Mouse (Mus musculus): ENCODE results near the gene Akr1c6.
"Not testable (repeated sequence)": the region's sequence is repeated elsewhere in the genome, so short reads cannot be mapped to it uniquely, and the experiment has no call there.

The Akr1c6 gene

DNA sequence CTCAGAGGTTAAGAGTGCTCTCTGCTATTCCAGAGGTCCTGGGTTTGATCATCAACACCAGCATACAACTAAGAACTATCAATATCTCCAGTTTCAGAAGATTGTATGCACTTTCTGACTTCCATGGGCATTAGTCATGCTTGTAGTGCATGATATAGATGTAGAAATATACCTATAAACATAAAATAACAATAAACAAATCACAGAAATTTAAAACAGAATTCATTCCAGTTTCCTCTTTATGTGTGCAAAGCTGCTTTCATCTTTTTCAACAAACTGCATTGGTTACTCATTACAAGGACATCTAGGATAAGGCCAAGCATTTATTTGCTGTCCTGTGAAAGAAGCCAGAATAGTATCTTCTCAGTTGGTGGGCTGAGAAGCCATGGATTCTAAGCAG lies at the start of gene Akr1c6:
Gene Akr1c6 (plus strand): TSS at position 301 of the 400 bp plus-strand sequence.
- no peak for DNase-seq (ENCODE audit: extremely low spot score, low spot score)

DNA sequence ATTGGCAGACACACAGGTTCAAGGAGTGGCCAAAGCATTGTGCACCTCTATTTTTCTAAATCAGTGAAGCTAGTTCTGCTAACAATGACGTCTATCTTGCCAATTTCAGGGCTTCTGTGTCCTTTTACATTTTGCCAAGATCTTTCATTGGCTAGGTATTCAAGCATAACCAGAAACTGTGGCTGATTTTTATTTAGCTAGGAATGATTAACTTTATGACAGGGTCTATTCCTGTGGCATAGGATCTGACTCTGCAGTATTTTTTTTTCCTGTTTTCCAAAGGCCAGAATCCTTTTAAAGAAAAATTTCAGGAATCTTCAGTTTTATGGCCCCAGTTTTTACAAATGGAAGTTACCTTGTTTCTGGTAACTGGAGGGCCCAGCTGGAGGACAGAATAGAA lies 49.2 kb upstream of the Akr1c6 start:
- DNase-seq (ENCODE audit: extremely low spot score, low spot score) = no peak

GRCm38 (mm10) chr13:4385541-4385940 lies 48.6 kb upstream of the Akr1c6 start:
- no peak for DNase-seq (ENCODE audit: extremely low spot score, low spot score)

- no peak for DNase-seq (ENCODE audit: extremely low spot score, low spot score)
Observed at GRCm38 (mm10) chr13:4388762-4389446, 45.2 kb upstream of the Akr1c6 start.

DNA sequence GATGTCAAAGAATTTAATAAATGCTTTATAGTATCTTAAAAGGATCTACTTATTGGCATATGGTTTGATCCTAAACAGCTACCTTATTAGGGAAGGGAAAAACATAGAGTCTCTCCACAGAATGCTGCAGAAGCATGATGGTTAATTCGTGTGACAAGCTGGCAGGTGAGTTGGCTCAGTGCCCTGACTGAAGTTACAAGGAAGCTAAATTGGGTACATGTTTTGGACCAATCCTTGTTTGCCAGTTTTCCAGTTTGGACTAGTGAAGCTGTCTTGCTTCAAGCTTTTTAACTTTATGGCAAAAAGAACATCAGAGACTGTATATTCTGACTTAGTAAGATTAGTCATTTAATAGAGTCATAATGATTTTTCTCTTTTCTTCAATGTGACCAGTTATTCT lies 33.7 kb upstream of the Akr1c6 start:
- not testable (repeated sequence) for DNase-seq (ENCODE audit: extremely low spot score, low spot score)

DNA sequence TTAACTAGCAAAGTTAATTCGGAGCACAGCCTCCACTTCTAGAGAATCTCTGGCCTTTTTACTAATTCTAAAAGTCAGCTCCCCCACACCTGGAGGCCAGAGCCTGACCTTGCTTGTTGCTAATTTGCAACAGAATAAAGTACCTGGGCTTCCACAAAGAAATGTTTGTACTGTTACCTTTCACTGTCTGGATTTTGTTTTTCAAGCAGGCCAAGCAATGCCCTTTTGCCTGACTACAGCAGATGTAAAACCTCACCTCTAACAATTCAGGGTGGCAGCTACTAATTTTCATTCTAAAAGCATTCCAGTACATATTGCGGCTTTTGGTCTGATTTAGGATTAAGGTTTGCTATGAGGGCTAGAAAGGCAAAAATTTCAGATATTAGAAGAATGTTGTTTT lies 33.3 kb upstream of the Akr1c6 start:
- no peak for DNase-seq (ENCODE audit: extremely low spot score, low spot score)

DNA sequence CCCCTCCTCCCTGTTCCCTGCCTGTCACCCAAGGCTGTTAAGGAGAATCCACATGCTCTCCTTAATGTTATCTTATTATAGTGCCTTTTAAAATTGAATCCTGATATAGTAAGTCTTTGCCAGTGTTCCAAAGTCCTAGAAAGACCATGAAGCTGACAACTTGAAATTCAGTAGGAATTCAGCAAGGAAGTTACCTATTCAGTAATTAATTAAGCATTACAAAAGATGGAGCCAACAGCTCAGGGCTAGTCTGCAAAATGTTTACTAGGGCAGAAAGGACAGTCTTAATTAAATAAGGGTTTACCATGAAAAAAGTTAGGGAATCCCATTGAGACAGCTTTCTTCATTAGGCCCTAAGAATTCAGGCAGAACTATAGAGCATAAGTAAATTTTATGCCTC lies 31.9 kb upstream of the Akr1c6 start:
- DNase-seq (ENCODE audit: extremely low spot score, low spot score) = no peak

DNA sequence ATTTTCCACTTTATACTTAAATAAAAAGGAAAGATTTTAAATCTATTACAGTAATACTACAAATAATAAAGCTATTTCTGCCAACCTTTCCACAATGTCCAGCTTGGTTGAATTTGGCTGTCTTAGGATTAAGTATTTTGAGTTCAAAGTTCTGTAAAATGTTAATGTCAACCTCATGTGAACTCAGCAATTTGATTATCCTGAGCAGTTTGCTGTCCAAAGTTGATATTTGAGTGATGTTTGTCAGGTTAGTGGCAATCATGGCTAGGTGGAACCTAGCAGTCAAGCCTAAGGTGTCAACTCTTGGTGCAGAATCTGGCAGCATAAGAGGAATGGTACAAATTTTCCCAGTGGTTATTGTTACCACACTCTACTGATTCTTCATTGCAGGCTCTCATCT lies 29.4 kb upstream of the Akr1c6 start:
- no peak for DNase-seq (ENCODE audit: extremely low spot score, low spot score)

GRCm38 (mm10) chr13:4406771-4407170 lies 27.3 kb upstream of the Akr1c6 start:
- DNase-seq (ENCODE audit: extremely low spot score, low spot score) = no peak

- DNase-seq (ENCODE audit: extremely low spot score, low spot score) = no peak
Observed at GRCm38 (mm10) chr13:4428558-4428957, 5.5 kb upstream of the Akr1c6 start.

DNA sequence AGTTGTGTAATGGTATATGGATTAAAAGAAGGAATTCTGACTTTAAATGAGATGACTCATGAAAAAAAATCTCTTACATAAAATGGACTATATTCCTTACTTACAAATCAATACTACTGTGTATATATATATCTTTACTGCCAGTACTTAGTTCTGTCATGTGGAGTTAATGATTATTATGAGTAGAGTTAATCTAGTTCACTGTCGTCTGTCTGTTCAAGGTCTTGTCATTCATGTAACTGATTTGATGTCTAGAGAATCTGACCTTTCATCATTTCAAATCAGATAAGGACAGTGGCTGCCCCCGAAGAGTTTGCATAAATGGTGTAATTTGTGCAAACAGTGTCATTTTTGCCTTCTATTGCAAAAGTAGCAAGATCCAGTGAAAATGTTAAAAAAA lies 5.1 kb upstream of the Akr1c6 start:
- no peak for DNase-seq (ENCODE audit: extremely low spot score, low spot score)

DNA sequence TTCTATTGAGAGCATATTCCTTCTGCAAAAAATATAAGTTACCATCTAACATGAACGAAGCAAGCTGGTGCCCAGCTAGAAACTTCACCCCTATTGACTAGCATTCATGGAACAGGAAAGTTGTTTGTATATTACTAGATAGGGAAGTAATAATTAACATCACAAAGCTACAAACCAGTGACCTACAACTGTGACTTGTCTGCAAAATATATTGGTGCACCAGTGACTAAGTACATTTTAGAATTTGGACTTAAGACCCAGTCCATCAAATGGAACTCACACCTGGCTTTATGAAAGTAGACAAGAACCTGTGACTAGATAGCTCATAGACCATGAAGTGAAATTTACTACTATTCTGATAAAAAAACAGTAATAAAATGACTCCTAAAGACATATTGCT lies 3.0 kb upstream of the Akr1c6 start:
- DNase-seq (ENCODE audit: extremely low spot score, low spot score) = no peak

DNA sequence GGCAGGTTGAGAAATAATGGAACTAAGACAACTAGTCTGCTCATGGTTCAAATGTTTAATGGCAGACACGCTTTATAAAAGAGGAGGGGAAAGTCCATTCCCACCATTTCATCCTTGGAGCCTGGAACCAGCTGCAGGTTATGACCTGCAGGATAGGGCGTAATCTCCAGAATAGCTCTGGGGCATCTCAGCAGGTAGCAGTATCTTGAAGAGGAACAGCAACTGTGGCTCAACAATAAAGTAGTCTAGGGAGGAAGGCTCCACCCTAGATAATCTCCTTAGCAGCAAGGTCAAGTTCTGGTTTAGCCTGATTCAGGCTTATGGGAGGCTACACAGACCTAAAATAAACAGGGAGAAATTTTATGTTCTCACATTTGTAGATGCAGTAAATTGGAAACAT lies 31.5 kb downstream of the Akr1c6 start:
- DNase-seq (ENCODE audit: extremely low spot score, low spot score) = no peak

DNA sequence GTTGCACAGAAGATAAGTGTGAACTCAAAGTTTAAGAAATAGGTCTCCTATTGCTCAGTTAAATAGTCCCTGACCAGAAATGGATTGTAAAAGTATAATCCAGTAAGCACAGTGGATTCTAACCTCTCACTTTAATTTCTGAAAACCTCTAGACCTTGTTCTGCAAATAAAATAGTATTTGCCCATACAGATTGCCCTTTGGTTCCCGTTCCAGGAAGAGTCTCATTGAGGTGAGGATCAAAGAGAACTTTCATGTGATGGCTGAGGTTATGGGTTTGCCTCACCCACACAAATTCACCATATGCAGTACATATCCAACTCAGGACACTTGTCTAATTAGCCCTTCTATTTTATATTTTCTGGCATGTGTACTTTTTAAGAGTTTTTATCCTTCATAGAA lies 33.8 kb downstream of the Akr1c6 start:
- no peak for DNase-seq (ENCODE audit: extremely low spot score, low spot score)

Data from neural tube, embryonic 10.5 days (tissue).